Mouse (Mus musculus): ENCODE data around the gene Lrrc8d. TPM values are rescaled to one million over a fixed set of nuclear protein-coding genes. Genes with fewer than 3 reads are reported as not detected.

Lrrc8d gene
- polyA plus RNA-seq, 1 experiment from 2014 or later, result 37.5 TPM

GRCm38 (mm10) chr5:105669086-105669485 is 30.7 kb upstream of the Lrrc8d start:
- ATAC-seq, result no peak
- Histone ChIP-seq H3K4me1 (replicated peaks; ENCODE audit: control insufficient read depth, insufficient read depth, low read length) (no peaks in the 10 kb centered on the region), H3K4me3 (replicated peaks; ENCODE audit: low read length) (no peak overlapping the region), H3K9ac (replicated peaks; ENCODE audit: low read depth, low read length) (no peak overlapping the region), H3K9me3 (ENCODE audit: control insufficient read depth, low read length) (no peaks in the 10 kb centered on the region), H3K36me3 (ENCODE audit: control insufficient read depth, insufficient read depth) (no peaks in the 10 kb centered on the region), H3K27me3 (replicated peaks; ENCODE audit: control insufficient read depth, insufficient read depth, low read length) (no peaks in the 10 kb centered on the region), H3K4me2 (ENCODE audit: low read length) (no peak overlapping the region), H3K27ac (ENCODE audit: low read length) (no peak overlapping the region)
- 92% methylated on average over 2 of the region's 2 CpGs for WGBS

- no peak for ATAC-seq
- 76% methylated on average over 10 of the region's 10 CpGs for WGBS
- Histone ChIP-seq H3K36me3 (ENCODE audit: control insufficient read depth, insufficient read depth) (no peaks in the 10 kb centered on the region), H3K27me3 (replicated peaks; ENCODE audit: control insufficient read depth, insufficient read depth, low read length) (no peaks in the 10 kb centered on the region), H3K4me2 (ENCODE audit: low read length) (no peak overlapping the region), H3K4me3 (replicated peaks; ENCODE audit: low read length) (no peak overlapping the region), H3K9ac (replicated peaks; ENCODE audit: low read depth, low read length) (no peak overlapping the region), H3K4me1 (replicated peaks; ENCODE audit: control insufficient read depth, insufficient read depth, low read length) (no peaks in the 10 kb centered on the region), H3K27ac (ENCODE audit: low read length) (no peak overlapping the region), H3K9me3 (ENCODE audit: control insufficient read depth, low read length) (no peaks in the 10 kb centered on the region)
Measured at GRCm38 (mm10) chr5:105669508-105670353, 30.0 kb upstream of the Lrrc8d start.

DNA sequence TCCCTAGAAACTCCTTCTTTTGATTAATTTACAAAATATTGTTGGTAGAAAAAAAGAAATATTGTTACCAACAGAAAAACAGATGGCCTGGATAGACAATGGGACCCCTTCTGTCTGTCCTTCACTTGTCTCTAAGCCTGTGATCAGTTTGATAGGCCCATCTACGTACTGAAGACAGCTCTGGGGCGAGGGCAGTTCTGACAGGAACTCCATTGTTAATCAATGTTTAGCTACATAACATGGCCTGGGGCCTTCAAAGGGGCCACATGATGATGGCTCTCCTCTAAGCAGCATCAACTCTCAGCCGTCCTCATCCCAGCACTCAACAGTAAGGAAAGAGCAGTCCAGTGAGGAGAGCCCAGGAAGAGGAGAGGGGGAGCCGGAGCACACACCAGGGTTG is 27.4 kb upstream of the Lrrc8d start:
- no peaks in the 10 kb centered on the region for H3K27me3 ChIP-seq (replicated peaks; ENCODE audit: control insufficient read depth, insufficient read depth, low read length)
- H3K9me3 ChIP-seq (ENCODE audit: control insufficient read depth, low read length), result no peaks in the 10 kb centered on the region
- no peak overlapping the region for H3K4me3 ChIP-seq (replicated peaks; ENCODE audit: low read length)
- 67% methylated on average over 4 of the region's 4 CpGs for WGBS
- ATAC-seq, result no peak
- no peak overlapping the region for H3K27ac ChIP-seq (ENCODE audit: low read length)
- H3K4me2 ChIP-seq (ENCODE audit: low read length), result no peak overlapping the region
- no peaks in the 10 kb centered on the region for H3K36me3 ChIP-seq (ENCODE audit: control insufficient read depth, insufficient read depth)
- H3K4me1 ChIP-seq (replicated peaks; ENCODE audit: control insufficient read depth, insufficient read depth, low read length), result no peaks in the 10 kb centered on the region
- H3K9ac ChIP-seq (replicated peaks; ENCODE audit: low read depth, low read length), result no peak overlapping the region

DNA sequence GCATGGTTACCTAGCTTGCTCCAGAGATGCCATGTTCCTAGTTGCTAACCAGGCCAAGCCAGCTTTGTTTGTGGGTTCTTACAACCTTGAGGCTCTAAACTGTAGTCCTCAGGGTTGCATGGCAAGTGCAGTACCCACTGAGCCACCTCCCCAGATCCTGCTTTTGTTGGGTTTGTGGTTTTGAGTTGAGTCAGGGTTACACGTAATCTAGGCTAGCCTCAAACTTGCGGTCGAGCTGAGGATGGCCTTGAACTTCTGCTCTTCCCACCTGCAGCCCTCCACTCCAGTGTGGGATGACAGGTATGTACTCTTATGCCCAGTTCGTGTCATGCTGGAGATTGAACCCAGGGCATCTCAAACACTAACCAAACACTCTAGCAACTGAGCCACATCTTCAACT is 24.3 kb upstream of the Lrrc8d start:
- no peak for ATAC-seq
- Histone ChIP-seq H3K4me3 (replicated peaks; ENCODE audit: low read length) (no peak overlapping the region), H3K9me3 (ENCODE audit: control insufficient read depth, low read length) (no peaks in the 10 kb centered on the region), H3K4me1 (replicated peaks; ENCODE audit: control insufficient read depth, insufficient read depth, low read length) (no peaks in the 10 kb centered on the region), H3K9ac (replicated peaks; ENCODE audit: low read depth, low read length) (no peak overlapping the region), H3K4me2 (ENCODE audit: low read length) (no peak overlapping the region), H3K36me3 (ENCODE audit: control insufficient read depth, insufficient read depth) (no peaks in the 10 kb centered on the region), H3K27ac (ENCODE audit: low read length) (no peak overlapping the region), H3K27me3 (replicated peaks; ENCODE audit: control insufficient read depth, insufficient read depth, low read length) (no peaks in the 10 kb centered on the region)
- 92% methylated on average over 4 of the region's 4 CpGs for WGBS

DNA sequence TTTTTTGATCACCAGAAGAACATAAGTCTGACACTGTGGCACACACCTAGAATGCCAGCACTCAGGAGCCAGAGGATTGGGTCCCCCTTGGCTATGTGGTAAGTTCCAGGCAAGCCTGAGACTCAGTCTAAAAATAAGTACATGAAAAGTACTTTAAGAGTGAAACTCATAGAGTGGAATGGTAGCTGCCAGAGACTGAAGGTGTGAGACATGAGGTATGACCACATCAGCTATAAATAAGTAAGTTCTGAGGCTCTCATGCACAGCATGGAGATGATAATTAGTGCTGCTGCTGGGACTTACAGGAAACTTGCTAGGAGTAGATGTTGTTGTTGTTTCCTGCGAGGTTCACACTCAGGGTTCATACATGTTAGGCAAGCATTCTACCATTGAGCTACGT is 22.7 kb upstream of the Lrrc8d start:
- Histone ChIP-seq H3K4me3 (replicated peaks; ENCODE audit: low read length) (no peak overlapping the region), H3K9me3 (ENCODE audit: control insufficient read depth, low read length) (no peaks in the 10 kb centered on the region), H3K4me1 (replicated peaks; ENCODE audit: control insufficient read depth, insufficient read depth, low read length) (no peaks in the 10 kb centered on the region), H3K4me2 (ENCODE audit: low read length) (no peak overlapping the region), H3K36me3 (ENCODE audit: control insufficient read depth, insufficient read depth) (no peaks in the 10 kb centered on the region), H3K9ac (replicated peaks; ENCODE audit: low read depth, low read length) (no peak overlapping the region), H3K27me3 (replicated peaks; ENCODE audit: control insufficient read depth, insufficient read depth, low read length) (no peaks in the 10 kb centered on the region), H3K27ac (ENCODE audit: low read length) (no peak overlapping the region)
- WGBS, result 92% methylated on average over 2 of the region's 2 CpGs
- ATAC-seq, result no peak

- WGBS, result 81% methylated on average over 8 of the region's 8 CpGs
- Histone ChIP-seq H3K4me1 (replicated peaks; ENCODE audit: control insufficient read depth, insufficient read depth, low read length) (no peaks in the 10 kb centered on the region), H3K9me3 (ENCODE audit: control insufficient read depth, low read length) (no peaks in the 10 kb centered on the region), H3K4me3 (replicated peaks; ENCODE audit: low read length) (no peak overlapping the region), H3K4me2 (ENCODE audit: low read length) (no peak overlapping the region), H3K27me3 (replicated peaks; ENCODE audit: control insufficient read depth, insufficient read depth, low read length) (no peaks in the 10 kb centered on the region), H3K27ac (ENCODE audit: low read length) (no peak overlapping the region), H3K36me3 (ENCODE audit: control insufficient read depth, insufficient read depth) (no peaks in the 10 kb centered on the region), H3K9ac (replicated peaks; ENCODE audit: low read depth, low read length) (no peak overlapping the region)
- no peak for ATAC-seq
Measured at GRCm38 (mm10) chr5:105678243-105678642, 21.5 kb upstream of the Lrrc8d start.

DNA sequence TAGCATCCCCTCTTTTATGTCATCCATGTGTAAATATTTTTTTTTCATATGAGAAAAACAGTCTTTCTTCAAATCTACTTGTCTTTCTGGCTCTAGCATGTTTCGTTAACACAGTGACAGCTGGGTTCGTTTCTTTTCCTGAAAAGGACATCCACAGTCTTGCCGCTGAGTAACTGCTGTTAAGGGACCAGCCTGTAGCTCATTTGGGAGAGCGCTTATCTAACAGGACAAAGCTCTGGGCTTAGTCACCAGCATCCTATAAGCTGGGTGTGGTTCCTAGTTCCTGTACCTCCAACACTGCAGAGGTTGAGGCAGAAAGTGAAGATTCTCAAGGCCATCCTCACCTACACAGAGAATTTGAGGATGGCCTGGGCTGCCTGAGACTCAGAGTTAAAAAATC is 20.5 kb upstream of the Lrrc8d start:
- H3K9ac ChIP-seq (replicated peaks; ENCODE audit: low read depth, low read length), result no peak overlapping the region
- H3K36me3 ChIP-seq (ENCODE audit: control insufficient read depth, insufficient read depth), result no peaks in the 10 kb centered on the region
- no peak overlapping the region for H3K4me3 ChIP-seq (replicated peaks; ENCODE audit: low read length)
- H3K27me3 ChIP-seq (replicated peaks; ENCODE audit: control insufficient read depth, insufficient read depth, low read length), result no peaks in the 10 kb centered on the region
- H3K9me3 ChIP-seq (ENCODE audit: control insufficient read depth, low read length), result no peaks in the 10 kb centered on the region
- H3K4me1 ChIP-seq (replicated peaks; ENCODE audit: control insufficient read depth, insufficient read depth, low read length), result no peaks in the 10 kb centered on the region
- H3K4me2 ChIP-seq (ENCODE audit: low read length), result no peak overlapping the region
- no peak for ATAC-seq
- no peak overlapping the region for H3K27ac ChIP-seq (ENCODE audit: low read length)
- 49% methylated on average over 4 of the region's 4 CpGs for WGBS

- no peak overlapping the region for H3K4me2 ChIP-seq (ENCODE audit: low read length)
- ATAC-seq, result no peak
- 44% methylated on average over 9 of the region's 9 CpGs for WGBS
Measured at GRCm38 (mm10) chr5:105679921-105680843, 19.6 kb upstream of the Lrrc8d start.

GRCm38 (mm10) chr5:105682143-105682611 is 17.6 kb upstream of the Lrrc8d start:
- H3K4me2 ChIP-seq (ENCODE audit: low read length), result no peak overlapping the region
- H3K27me3 ChIP-seq (replicated peaks; ENCODE audit: control insufficient read depth, insufficient read depth, low read length), result no peaks in the 10 kb centered on the region
- H3K9me3 ChIP-seq (ENCODE audit: control insufficient read depth, low read length), result no peaks in the 10 kb centered on the region
- no peak overlapping the region for H3K27ac ChIP-seq (ENCODE audit: low read length)
- no peaks in the 10 kb centered on the region for H3K36me3 ChIP-seq (ENCODE audit: control insufficient read depth, insufficient read depth)
- no peaks in the 10 kb centered on the region for H3K4me1 ChIP-seq (replicated peaks; ENCODE audit: control insufficient read depth, insufficient read depth, low read length)
- ATAC-seq, result no peak
- H3K4me3 ChIP-seq (replicated peaks; ENCODE audit: low read length), result no peak overlapping the region
- no peak overlapping the region for H3K9ac ChIP-seq (replicated peaks; ENCODE audit: low read depth, low read length)
- 76% methylated on average over 9 of the region's 9 CpGs for WGBS

More at GRCm38 (mm10) chr5:105679921-105680843, 19.6 kb upstream of the Lrrc8d start:
- Histone ChIP-seq H3K4me1 (replicated peaks; ENCODE audit: control insufficient read depth, insufficient read depth, low read length) (no peaks in the 10 kb centered on the region), H3K27me3 (replicated peaks; ENCODE audit: control insufficient read depth, insufficient read depth, low read length) (no peaks in the 10 kb centered on the region), H3K9ac (replicated peaks; ENCODE audit: low read depth, low read length) (no peak overlapping the region), H3K36me3 (ENCODE audit: control insufficient read depth, insufficient read depth) (no peaks in the 10 kb centered on the region), H3K9me3 (ENCODE audit: control insufficient read depth, low read length) (no peaks in the 10 kb centered on the region), H3K4me3 (replicated peaks; ENCODE audit: low read length) (no peak overlapping the region), H3K27ac (ENCODE audit: low read length) (no peak overlapping the region)

Data from forebrain, embryonic 16.5 days (tissue).